Mouse (Mus musculus) T-helper 17 cell (primary cell): ENCODE data around the gene Slc28a2.
"Not testable (repeated sequence)": the region's sequence is repeated elsewhere in the genome, so short reads cannot be mapped to it uniquely, and the experiment has no call there.

Experiments
- in situ Hi-C, 2 experiments: fragments of 300-600 bp; cut with MboI, MseI; formaldehyde crosslinking; loops; 1 replicate in 1 of 2; 2 replicates in 1 of 2; pipeline ENCODE4 v1.15.1; 2025; ENCODE audit warnings: high pct_unique_total_duplicates in 2 of 2

Slc28a2 gene

DNA sequence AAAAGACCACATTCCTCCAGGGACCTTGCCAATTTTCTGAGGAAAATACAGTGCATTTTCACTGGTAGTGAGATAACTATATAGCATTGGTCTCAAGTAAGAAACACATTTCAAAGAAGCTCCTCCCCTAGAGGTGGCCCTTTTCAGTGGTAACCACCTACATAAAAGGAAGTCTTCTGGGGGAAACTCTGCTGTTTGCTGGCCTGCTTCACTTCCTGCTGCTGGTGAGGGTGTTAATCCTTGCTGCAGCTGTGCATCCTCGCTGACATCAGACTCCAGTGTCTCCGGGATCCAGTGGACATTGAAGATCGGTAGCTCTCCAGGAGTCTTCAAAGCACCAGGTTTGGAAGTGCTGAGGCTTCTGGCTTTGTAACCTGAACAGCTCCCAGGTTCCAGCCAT, at the start of gene Slc28a2:
Gene Slc28a2, plus strand, starts transcription at position 278 of the 400 bp plus-strand sequence.
- in situ Hi-C loops = not testable (repeated sequence)

DNA sequence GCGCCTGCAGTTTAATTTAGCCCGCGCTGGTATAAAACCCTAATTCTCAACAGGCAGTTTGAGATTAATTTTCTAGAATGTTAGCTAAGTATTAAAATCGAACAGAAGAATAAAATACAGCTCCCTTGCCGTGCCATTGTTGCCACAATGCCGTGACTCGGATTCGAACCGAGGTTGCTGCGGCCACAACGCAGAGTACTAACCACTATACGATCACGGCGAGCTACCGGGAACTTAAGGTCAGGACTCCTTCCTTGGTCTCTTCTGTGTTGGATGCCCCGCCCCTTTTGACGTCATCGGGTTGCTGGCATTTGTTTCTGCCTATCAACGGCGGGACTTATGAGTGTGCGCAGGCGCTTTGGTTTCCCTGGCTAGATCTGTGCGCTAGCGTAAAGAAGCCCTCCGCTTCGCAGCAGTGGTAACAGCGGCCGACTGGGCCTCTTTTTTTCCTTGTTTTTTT, 49.0 kb upstream of the Slc28a2 start:
- in situ Hi-C loops = loop anchor here in 1 of 2 experiments (5.0 kb wide), 2 partner anchors 250 to 380 kb away; no protein-coding TSS in a partner anchor

DNA sequence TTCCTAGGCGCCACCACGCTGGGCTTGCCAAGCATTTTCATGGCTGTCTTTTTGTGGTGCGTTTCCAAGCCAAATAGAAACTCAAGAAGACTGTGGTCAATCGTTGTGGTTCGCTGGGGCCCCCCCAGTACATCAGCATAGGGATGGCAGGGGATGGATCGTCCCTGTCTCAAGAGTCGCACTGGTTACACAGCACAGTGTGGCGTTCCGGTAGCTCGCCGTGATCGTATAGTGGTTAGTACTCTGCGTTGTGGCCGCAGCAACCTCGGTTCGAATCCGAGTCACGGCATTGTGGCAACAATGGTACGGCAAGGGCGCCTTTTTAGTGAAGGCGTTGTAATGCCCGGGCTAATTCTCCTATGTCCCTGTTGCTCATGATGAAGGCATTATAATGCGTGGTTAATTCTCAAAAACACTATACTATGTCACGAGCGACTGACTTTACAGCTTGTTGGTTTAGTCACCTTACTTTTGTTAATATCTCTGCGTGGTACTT, 48.5 kb upstream of the Slc28a2 start:
- in situ Hi-C loops = loop anchor here in 1 of 2 experiments (5.0 kb wide), 2 partner anchors 250 to 380 kb away; no protein-coding TSS in a partner anchor

DNA sequence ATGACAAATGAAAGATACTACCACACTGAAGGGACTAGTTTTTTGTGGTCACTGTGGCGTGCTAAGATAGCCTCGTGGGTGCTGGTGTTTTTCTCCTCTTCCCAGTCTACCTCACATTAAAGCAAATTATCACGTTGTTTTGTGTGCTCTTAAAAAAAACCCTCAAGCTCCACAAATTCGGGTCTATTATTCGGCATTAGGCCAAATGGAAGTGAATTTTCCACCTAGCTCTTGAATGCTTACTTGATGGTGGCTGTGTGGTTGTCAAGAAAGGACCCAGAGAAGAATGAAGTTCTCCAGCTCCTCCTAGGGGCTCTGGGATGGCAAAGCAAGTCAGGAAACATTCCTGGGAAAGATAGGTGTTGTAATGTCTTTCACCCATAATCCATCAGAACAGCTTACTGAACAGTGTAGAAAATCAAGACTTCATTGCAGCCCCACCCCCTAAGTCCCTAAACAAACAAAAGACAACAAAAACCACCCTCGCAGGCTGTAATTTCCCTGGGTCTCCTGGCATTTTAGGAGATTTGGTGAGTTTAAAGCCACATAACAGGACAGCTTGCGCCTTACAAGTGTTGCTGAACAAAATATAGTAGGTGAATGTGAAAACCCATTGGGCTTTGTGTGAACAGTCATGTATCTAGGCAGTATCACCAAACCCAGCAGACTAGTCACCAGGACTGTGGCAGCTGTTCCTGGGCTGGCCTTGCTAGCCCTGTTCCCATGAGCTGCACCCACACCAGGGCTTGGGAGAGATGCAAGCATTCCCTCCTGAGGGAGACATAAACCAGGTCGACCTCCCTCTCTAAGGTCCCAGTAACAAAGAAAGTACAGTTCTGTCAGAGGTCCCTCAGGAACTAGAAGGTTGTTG, 47.6 kb upstream of the Slc28a2 start:
- in situ Hi-C loops = loop anchor here in 1 of 2 experiments (5.0 kb wide), 2 partner anchors 249 to 379 kb away; no protein-coding TSS in a partner anchor

DNA sequence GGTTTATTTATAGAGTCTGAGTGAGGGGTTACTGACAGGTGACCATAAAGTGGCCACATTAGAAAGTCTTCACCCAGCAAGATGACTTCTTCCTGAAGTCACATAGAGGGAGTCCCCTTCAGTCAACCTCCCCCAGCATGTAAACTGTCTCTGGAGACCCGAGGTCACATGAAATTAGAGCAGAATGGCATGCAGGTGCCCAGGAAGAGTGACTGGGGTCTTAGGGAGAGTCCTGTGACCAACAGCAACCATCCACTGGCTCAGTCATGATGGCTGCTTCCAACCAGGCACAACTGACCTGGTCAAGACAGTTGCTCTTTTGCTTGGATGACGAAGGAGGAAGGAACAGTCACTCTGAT, 47.0 kb upstream of the Slc28a2 start:
- in situ Hi-C loops = loop anchor here in 1 of 2 experiments (5.0 kb wide), 2 partner anchors 248 to 378 kb away; no protein-coding TSS in a partner anchor

DNA sequence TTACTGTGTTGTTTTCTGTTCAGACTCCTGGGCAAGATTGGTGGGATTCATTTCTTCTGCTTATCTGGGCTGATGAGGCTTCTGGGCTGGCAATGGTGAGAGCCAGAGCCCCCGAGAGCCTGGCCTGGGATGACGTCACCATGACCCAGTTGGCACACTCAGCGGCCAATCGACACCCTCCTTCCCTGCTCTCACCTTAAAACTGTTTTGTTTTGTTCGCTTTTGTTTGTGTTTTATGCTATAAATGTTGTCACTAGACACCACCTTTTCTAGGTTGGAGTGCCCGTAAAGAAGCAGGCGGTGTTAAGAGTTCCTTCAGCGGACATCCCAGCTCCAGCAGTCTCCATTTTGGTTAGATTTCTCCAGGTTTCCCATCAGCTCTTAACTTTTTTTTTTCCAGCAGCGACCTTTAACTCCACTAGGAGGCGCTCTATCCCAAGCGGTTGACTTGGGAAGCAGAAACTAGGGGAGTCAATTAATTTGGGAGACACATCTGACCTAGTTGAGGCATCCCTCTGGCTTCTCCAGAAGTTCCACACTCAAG, 45.4 kb upstream of the Slc28a2 start:
- in situ Hi-C loops = loop anchor here (5.0 to 10.0 kb wide), 3 partner anchors 84 to 246 kb away; no protein-coding TSS in a partner anchor

DNA sequence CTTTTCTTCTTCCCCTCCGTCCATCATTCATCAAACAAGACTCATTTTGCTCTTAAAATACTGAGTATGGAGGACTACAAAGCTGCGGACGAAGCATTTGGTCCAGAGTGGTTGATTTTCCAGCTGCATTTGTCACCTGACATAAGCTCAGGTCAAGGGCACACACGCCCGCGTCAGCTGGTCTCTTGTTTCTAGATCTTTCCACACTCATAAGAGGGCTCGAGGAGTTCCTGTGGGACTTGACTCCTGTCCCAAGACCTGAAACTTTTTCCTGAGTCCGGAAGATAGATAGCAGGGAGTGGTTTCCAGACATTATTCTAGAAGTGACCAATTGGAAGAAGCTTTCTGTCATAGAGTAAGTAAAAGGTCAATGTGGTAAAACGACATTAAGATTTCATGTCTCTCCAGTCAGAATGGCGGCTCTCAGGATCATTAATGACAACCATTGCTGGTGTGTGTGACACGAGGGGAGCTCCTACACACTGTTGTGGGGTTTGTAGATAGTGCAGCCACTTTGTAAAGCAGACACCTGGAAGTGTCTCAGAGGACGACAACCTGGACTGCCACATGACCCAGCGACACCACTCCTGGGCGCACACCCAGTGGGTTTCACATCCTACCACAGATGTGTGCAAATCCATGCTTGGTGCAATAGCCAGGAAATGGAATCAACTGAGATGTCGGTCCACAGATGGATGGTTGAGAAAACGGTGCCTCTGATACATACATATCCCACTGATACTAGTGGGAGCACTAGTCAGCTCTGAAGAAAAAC, 44.8 kb upstream of the Slc28a2 start:
- in situ Hi-C loops = loop anchor here (5.0 to 10.0 kb wide), 3 partner anchors 83 to 246 kb away; no protein-coding TSS in a partner anchor

DNA sequence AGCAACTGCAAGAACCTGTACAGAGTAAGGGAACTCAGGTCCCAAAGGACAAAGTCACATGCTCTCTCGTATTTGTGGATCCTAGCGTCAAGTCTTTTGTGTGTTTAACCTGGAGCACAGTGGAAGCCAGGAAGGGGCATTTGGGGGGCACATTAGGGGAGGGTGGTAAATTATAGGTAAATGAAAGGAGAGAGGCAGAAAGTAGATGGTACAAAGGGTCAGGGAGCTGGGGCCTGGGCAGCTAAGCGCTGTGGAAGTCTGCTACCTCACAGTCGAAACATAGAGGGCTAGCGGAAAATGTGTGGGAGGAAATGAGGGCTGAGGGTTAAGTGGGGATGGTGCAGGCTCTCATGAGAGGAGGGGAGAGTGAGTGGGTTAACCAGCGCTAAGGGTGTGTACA, 44.2 kb upstream of the Slc28a2 start:
- in situ Hi-C loops = loop anchor here (5.0 to 10.0 kb wide), 3 partner anchors 83 to 245 kb away; no protein-coding TSS in a partner anchor

DNA sequence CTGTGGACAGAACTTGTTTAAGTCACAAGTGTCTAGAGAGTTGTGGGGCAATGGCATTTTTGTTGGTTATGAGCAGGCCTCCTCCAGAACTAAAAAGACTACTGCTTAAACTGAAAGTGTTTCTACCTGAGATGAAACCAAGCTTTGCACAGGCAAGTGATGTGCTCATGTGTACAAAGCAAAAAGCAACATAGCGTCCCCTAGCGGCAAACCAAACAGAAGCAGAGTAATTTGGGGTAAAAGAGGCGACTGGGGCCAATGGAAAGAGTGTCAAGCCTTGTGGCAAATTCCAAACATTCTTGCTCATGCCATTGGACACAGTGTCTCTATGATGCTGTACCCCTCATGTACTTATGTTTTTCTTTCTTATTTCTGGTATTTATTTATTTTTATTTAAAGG, 41.2 kb upstream of the Slc28a2 start:
- in situ Hi-C loops = loop anchor here (5.0 to 10.0 kb wide), 2 partner anchors 80 to 177 kb away; no protein-coding TSS in a partner anchor

DNA sequence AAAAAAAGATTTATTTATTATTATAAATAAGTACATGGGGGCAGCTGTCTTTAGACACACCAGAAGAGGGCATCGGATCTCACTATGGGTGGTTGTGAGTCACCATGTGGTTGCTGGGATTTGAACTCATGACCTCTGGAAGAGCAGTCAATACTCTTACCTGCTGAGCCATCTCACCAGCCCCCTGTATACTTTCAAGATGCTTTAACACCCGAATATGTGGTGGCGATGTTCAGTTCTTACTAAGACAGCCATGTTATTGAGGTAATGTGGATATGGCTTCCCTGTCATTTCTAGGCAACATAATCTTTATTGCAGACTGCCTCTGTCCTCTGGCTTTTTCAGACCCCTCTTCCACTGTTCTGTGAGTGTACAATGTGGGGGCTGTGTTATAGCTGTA, 39.1 kb upstream of the Slc28a2 start:
- in situ Hi-C loops = loop anchor here (5.0 to 10.0 kb wide), 2 partner anchors 78 to 175 kb away; no protein-coding TSS in a partner anchor

DNA sequence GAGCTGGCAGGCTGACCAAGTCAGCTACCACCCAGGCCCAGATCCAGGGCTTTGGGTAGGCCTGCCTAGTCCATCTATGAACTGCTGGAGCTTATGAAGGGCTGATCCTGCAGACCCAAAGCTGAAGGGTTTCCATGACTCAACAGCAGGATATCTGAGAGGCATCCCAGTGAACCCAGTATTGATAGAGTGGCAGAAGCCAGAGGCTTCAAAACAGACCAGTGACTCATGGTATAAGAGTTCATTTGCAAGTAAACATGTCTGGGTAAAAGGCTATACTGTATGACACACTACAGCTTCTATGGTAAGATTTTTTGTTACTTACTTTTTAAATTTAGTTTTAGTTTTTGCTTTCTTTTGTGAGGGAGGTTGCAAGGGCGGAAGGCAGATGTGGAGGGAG, 30.1 kb upstream of the Slc28a2 start:
- in situ Hi-C loops = no loop called here

DNA sequence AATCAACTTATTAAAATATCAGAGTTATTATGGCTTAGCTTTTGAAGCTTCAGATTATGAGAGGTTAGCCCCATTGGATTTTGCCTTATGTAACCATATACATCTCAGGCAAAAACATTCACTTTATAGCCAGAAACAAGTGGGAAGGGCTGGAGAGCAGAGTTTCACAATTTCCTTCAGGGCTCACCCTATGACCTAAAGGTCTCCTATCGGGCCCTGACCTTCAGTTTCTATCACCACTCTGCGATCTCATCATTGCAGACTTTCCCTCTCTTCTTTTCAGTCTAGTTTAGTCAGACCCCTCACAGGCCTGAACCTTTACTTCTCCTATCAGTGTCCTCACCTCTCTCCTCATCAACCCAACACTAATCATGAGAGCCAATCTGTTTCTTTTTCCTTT, 18.7 kb upstream of the Slc28a2 start:
- in situ Hi-C loops = no loop called here

DNA sequence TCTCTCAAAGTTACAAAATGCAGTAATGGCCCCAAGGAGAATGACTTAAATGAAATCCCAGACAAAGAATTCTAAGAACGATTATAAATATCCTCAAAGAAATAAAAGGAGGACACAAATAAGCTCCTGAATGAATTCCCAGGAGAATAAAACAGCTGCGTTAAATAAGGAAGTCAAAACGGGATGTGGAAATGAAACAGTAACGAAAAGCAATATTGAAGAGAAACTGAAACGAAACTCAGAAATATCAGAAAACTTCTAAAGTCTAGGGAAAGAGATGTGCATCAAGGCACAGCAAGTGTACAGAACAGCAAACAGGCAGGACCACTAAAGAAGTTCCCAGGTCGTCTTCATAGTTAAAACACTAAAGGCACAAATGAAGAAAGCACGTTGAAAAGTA, 17.3 kb upstream of the Slc28a2 start:
- in situ Hi-C loops = no loop called here

DNA sequence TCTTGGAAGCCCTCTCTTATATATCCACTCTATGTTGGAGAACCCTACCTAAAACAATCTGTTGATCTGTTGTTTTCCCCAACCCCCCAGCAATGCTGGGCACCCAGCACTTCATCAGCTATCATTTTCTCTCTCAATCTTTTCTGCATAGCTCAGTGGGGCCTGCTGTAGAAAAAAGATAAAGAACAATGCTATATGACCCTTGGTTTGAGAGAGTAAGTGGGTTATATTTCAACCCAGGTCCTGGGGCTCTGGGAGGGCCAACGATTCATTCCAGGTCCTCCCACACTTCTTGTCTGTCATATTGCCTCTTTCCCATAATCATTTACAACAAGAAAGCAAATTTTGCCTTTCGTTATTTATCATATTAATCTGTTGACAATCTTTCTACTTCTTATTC, 368 bp downstream of the Slc28a2 start:
- in situ Hi-C loops = not testable (repeated sequence)

DNA sequence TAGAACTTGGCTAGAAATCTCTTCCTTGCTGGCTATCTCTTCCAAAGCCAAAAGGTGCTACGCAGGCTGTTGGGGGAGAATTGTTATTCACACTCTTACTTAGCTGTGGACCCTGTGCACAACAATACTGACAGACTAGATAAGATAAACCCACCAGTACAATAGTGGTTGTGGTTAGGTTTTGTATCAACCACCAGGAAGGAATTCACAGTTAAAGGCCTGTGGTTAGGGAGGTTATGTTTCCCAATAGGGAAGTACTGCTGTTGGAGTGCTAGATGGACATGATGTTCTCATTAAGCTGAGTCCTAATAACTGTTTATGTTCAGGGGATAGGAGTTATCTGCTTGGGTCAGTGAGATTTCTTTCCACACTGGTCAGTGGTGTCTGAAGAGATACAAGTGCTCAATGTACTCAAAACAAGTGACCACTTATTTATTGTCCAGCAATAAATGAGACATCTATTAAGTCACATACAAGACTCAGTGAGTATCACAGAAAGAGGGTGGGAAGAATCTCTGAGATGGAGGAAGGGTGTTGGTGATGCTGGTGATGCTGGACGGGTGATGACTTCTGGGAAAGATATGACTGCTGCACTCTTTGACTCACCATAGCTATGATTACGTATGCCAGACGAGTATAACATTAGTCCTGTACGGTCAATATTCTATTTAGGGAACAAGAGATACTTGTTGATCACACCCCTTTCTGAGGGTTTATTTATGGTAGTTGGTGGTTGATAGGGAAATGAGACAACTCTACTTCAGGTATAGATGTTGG, 12.6 kb downstream of the Slc28a2 start:
- in situ Hi-C loops = not testable (repeated sequence)

DNA sequence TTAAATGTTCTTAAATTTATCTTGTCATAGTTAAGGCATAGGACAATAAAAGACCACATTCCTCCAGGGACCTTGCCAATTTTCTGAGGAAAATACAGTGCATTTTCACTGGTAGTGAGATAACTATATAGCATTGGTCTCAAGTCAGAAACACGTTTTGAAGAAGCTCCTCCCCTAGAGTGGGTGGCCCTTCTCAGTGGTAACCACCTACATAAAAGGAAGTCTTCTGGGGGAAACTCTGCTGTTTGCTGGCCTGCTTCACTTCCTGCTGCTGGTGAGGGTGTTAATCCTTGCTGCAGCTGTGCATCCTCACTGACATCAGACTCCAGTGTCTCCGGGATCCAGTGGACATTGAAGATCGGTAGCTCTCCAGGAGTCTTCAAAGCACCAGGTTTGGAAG, 14.2 kb downstream of the Slc28a2 start:
- in situ Hi-C loops = not testable (repeated sequence)

DNA sequence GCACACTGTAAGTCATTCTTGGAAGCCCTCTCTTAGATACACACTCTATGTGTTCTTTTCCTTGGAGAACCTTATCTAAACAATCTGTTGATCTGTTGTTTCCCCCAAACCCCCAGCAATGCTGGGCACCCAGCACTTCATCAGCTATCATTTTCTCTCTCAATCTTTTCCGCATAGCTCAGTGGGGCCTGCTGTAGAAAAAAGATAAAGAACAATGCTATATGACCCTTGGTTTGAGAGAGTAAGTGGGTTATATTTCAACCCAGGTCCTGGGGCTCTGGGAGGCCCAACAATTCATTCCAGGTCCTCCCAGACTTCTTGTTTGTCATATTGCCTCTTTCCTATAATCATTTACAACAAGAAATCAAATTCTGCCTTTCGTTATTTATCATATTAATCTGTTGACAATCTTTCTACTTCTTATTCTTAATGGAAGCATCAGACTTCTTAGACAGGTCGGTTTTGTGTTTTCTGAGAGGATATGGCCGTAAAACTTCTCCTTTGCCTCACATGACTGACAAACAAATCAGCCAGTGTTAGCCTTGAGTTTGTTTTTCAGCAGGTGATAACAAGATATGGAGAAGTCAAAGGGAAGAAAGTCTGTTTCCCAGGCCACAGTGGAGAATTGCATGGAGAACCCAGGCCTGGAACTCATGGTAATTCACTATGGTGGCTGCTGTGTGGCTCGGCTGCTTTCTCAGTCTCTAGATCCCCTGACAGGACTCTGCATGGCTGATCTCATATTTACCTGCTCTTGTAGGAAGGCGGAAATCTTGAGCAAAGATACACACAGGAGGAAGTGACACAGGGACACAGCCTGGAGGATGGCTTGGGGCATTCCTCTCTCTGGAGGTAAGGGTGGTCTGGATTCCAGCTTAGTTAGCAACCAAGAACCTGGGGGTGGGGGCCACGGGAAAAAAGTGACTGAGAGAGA, 15.0 kb downstream of the Slc28a2 start:
- in situ Hi-C loops = no loop called here

DNA sequence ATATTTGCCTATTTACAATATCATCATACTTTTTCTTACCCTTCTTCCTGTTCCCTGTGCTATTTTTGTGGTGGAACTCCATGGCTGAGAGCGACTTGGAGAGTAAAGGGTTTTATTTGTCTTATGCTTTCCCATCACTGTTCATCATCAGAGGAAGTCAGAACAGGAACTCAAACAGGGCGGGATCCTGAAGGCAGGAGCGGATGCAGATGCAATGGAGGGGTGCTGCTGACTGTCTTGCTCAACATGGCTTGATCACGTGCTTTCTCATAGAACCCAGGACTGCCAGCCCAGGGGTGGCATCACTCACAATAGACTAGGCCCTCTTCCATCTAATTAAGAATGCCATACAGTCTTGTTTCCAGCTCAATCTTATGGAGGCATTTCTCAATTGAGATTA, 24.1 kb downstream of the Slc28a2 start:
- in situ Hi-C loops = no loop called here

DNA sequence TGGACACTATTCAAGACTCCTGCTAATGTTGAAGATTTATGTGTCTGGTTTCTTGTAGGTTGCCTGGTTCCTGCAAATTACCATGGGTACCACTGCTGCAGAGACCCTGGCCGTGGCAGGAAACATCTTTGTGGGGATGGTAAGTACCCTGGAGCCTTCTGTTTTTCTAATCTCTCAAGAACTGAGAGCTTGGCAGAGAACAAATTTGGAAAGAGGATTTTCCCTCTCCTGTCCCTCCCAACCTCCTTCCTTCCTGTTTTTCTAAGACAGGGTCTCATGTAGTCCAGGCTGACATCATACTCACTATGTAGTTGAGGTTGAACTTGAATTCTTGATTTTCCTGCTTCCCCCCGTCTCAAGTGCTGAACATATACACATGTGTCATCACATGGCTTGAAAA, 26.1 kb downstream of the Slc28a2 start:
- in situ Hi-C loops = no loop called here
